Mouse (Mus musculus) liver, embryonic 14.5 days (tissue): ENCODE measurements around the gene Auts2. TPM values are rescaled to one million over a fixed set of nuclear protein-coding genes. Genes with fewer than 3 reads are reported as not detected.

Experiments used
- ATAC-seq: fragments of 200-750 bp; cut with Nextera tagmentation; 2 replicates; pipeline ENCODE4 v1.8.0; 2017; ENCODE audit warnings: moderate number of reproducible peaks, mild to moderate bottlenecking, moderate library complexity; ENCODE audit not compliant: insufficient read depth
- DNase-seq, 3 experiments: peaks; one replicate each; pipeline ENCODE4 v3.0.0-alpha.2; 2012 to 2013; ENCODE audit warnings: low read depth in 3 of 3, low spot score in 3 of 3
- H3K27ac ChIP-seq: fragments of 300-500 bp; sonication (generic); 2 replicates; pipeline ENCODE4 v1.5.1; 2014; ENCODE audit warnings: moderate library complexity, mild to moderate bottlenecking, control low read depth, inconsistent platforms
- H3K27me3 ChIP-seq: fragments of 300-500 bp; sonication (generic); 2 replicates; pipeline ENCODE4 v1.6.1; 2014; ENCODE audit warnings: mild to moderate bottlenecking, low read length, moderate library complexity; ENCODE audit not compliant: control insufficient read depth, insufficient read depth
- H3K36me3 ChIP-seq: fragments of 300-500 bp; sonication (generic); replicated peaks from 2 replicates; pipeline ENCODE4 v1.6.1; 2014; ENCODE audit warnings: low read depth; ENCODE audit not compliant: control insufficient read depth, insufficient read depth
- H3K4me1 ChIP-seq, 2 experiments: fragments of 200-500 bp in 1 of 2; fragments of 300-500 bp in 1 of 2; sonication (generic) in 1 of 2; replicated peaks; 2 replicates each; pipeline ENCODE4 v1.6.1; 2012 to 2014; ENCODE audit warnings: antibody characterized with exemption in 1 of 2, inconsistent platforms in 1 of 2, low read length in 1 of 2; ENCODE audit not compliant: control insufficient read depth in 2 of 2, insufficient read depth in 2 of 2
- H3K4me2 ChIP-seq: fragments of 300-500 bp; sonication (generic); 2 replicates; pipeline ENCODE4 v1.6.1; 2014; ENCODE audit warnings: low read depth, mild to moderate bottlenecking, control low read depth, moderate library complexity
- H3K4me3 ChIP-seq, 2 experiments: fragments of 200-500 bp in 1 of 2; fragments of 300-500 bp in 1 of 2; sonication (generic) in 1 of 2; 2 replicates each; pipeline ENCODE4 v1.5.1; 2012 to 2014; ENCODE audit warnings: low read depth in 2 of 2, low read length in 2 of 2, mild to moderate bottlenecking in 2 of 2, control low read depth in 1 of 2, inconsistent platforms in 1 of 2, moderate library complexity in 1 of 2; ENCODE audit not compliant: insufficient read depth in 1 of 2
- H3K9ac ChIP-seq: fragments of 300-500 bp; sonication (generic); replicated peaks from 2 replicates; pipeline ENCODE4 v1.6.1; 2014; ENCODE audit warnings: mild to moderate bottlenecking, control low read depth, moderate library complexity
- H3K9me3 ChIP-seq: fragments of 300-500 bp; sonication (generic); 2 replicates; pipeline ENCODE4 v1.6.1; 2016; ENCODE audit warnings: low read length, mixed read lengths; ENCODE audit not compliant: control insufficient read depth
- CTCF ChIP-seq: IDR thresholded peaks from 2 replicates; pipeline ENCODE4 v1.5.1; 2016; ENCODE audit warnings: antibody characterized with exemption, low read depth, control low read depth
- EP300 ChIP-seq: IDR thresholded peaks from 2 replicates; pipeline ENCODE4 v1.6.1; 2016; ENCODE audit warnings: antibody characterized with exemption, low read depth
- WGBS: fragments of 180-500 bp; shearing (Covaris S2); extraction: QIAGEN DNeasy Blood & Tissue Kit; methylation state at CpG from one replicate; pipeline ENCODE4 v1.1.7; 2014; ENCODE audit not compliant: insufficient replicate concordance; 5-methylcytosine and 5-hydroxymethylcytosine counted together
- polyA plus RNA-seq, 2 experiments: library from polyadenylated mRNA; depleted of rRNA in 1 of 2; stranded (reverse) in 1 of 2; unstranded in 1 of 2; fragments of >200 nt; fragmentation: Nextera tagmentation in 1 of 2; extraction: Ambion mirVana in 1 of 2; gene quantifications; 2 replicates each; pipeline versions ENCODE4 v1.2.1 to v1.2.3; 2012 to 2014

Gene Auts2
- polyA plus RNA-seq, 2 experiments = 0.77 to 1.6 TPM

GRCm38 (mm10) chr5:132385244-132385855 lies 157.8 kb downstream of the Auts2 start:
- no peak overlapping the region for H3K27ac ChIP-seq
- TF ChIP-seq CTCF (no peak), EP300 (no peak)
- no peaks in the 10 kb centered on the region for H3K36me3 ChIP-seq
- H3K9ac ChIP-seq = no peak overlapping the region
- no peak for DNase-seq
- ATAC-seq = no peak
- H3K4me3 ChIP-seq = no peak overlapping the region
- no peaks in the 10 kb centered on the region for H3K27me3 ChIP-seq
- no peak overlapping the region for H3K4me2 ChIP-seq
- no peaks in the 10 kb centered on the region for H3K4me1 ChIP-seq
- no peaks in the 10 kb centered on the region for H3K9me3 ChIP-seq
- WGBS = 27% methylated on average over 4 of the region's 4 CpGs

GRCm38 (mm10) chr5:132380261-132380660 lies 162.9 kb downstream of the Auts2 start:
- Histone ChIP-seq H3K27ac (no peak overlapping the region), H3K36me3 (no peaks in the 10 kb centered on the region), H3K27me3 (no peaks in the 10 kb centered on the region), H3K4me3 (no peak overlapping the region), H3K4me2 (no peak overlapping the region), H3K9ac (no peak overlapping the region), H3K4me1 (no peaks in the 10 kb centered on the region; a peak in 1 of 4 replicates), H3K9me3 (no peaks in the 10 kb centered on the region)
- ATAC-seq = no peak
- no peak for DNase-seq
- WGBS = 55% methylated on average over 5 of the region's 5 CpGs
- TF ChIP-seq CTCF (no peak), EP300 (no peak)

DNA sequence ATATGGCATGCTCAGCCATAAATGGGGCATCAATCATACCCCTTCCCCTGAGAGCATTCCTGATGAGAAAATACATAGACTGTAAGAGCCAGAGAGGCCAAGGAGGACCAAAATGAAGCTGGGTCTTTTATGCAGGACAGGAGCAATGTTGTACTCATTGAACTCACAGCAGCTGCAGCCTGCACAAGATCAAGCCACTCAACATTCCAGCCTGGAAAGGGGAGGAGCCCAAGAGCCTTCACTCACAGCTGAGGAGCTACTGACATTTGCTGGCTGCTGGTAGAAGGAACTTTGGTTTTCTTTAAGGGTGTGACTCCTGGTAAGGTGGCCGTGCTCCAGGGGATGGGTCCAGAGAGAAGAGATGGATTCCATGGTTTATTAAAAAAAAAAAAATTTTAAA lies 164.2 kb downstream of the Auts2 start:
- TF ChIP-seq CTCF (no peak), EP300 (no peak)
- Histone ChIP-seq H3K9me3 (no peaks in the 10 kb centered on the region), H3K4me3 (no peak overlapping the region), H3K9ac (no peak overlapping the region), H3K27ac (no peak overlapping the region), H3K4me1 (peaks cover 0 to under 1% of the 10 kb centered on the region in 2 experiments; a peak in 2 of 4 replicates), H3K27me3 (no peaks in the 10 kb centered on the region), H3K36me3 (no peaks in the 10 kb centered on the region), H3K4me2 (no peak overlapping the region)
- WGBS = 67% methylated on average over 1 of the region's 1 CpGs
- no peak for ATAC-seq
- no peak for DNase-seq

- H3K27me3 ChIP-seq = no peaks in the 10 kb centered on the region
- no peak overlapping the region for H3K9ac ChIP-seq
- 40% methylated on average over 1 of the region's 1 CpGs for WGBS
- no peak overlapping the region for H3K4me3 ChIP-seq
- H3K4me1 ChIP-seq = peaks cover 0 to 6% of the 10 kb centered on the region in 2 experiments; a peak in 2 of 4 replicates
- no peaks in the 10 kb centered on the region for H3K9me3 ChIP-seq
- H3K27ac ChIP-seq = no peak overlapping the region
- H3K36me3 ChIP-seq = no peaks in the 10 kb centered on the region
- DNase-seq (no peak), ATAC-seq (no peak)
- TF ChIP-seq EP300 = no peak
- H3K4me2 ChIP-seq = no peak overlapping the region
Observed at GRCm38 (mm10) chr5:132375130-132375529, 168.0 kb downstream of the Auts2 start.

DNA sequence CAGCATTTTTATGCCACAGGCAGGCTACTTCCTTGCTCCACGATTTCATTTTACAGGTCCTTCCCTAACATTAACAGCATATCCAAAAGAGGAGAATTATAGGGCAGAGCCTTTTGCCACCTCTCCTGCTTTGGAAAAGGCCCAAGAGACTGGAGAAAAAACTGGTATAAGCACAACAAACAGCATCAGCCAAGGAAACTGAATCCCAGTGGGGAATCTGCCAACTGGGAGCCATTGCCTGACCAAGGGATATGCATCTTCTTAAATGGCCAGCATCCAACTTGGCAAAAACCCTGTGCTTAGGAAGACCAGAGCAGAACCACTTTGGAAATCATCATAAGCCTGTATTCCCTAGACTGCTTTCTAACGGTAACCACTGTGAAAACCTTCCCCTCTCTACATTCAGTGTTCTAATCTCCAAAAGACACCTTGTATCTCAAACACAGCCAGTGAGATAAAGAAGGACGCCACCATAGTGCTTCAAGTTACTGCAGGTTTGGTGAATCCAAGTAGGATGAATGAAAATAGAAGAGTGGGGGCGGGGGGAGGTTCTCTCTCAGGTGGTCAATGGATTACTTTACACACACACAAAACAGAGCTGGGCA lies 169.6 kb downstream of the Auts2 start:
- 34% methylated on average over 4 of the region's 4 CpGs for WGBS
- ATAC-seq (peak; percentile 43; the same call in 1 of the 2 replicates), DNase-seq (peak in 1 of 3 experiments; percentile 12)
- TF ChIP-seq EP300 = peak; percentile 27
- TF ChIP-seq CTCF = no peak
- Histone ChIP-seq H3K27ac (no peak overlapping the region), H3K4me2 (no peak overlapping the region), H3K4me3 (no peak overlapping the region), H3K36me3 (no peaks in the 10 kb centered on the region), H3K4me1 (peaks cover 0 to 7% of the 10 kb centered on the region in 2 experiments; a peak in 2 of 4 replicates), H3K9me3 (no peaks in the 10 kb centered on the region), H3K27me3 (no peaks in the 10 kb centered on the region), H3K9ac (no peak overlapping the region)
